Mouse (Mus musculus) kidney, adult 2 months (tissue): Measurements from ENCODE around the gene Akap3.

Source experiments
- CTCF ChIP-seq: fragments of 200-500 bp; conservative IDR thresholded peaks from 2 replicates; pipeline ENCODE4 v1.5.1; 2011; ENCODE audit warnings: low read depth, mild to moderate bottlenecking, control low read depth, low read length, moderate library complexity, mixed read lengths; ENCODE audit not compliant: insufficient read depth, insufficient read length
- POLR2A ChIP-seq: fragments of 200-500 bp; IDR thresholded peaks from one replicate; pipeline ENCODE4 v1.6.1; 2011; ENCODE audit warnings: low read depth, low read length, control low read depth

GRCm38 (mm10) chr6:126907378-126907777 lies 54.5 kb downstream of the Akap3 start:
- no peak for TF ChIP-seq CTCF
- no peak for TF ChIP-seq POLR2A
